Mouse (Mus musculus) liver, postnatal 0 days (tissue): ENCODE measurements around the gene Pde6h. TPM values are rescaled to one million over a fixed set of nuclear protein-coding genes. Genes with fewer than 3 reads are reported as not detected.
"Not testable (repeated sequence)": the region's sequence is repeated elsewhere in the genome, so short reads cannot be mapped to it uniquely, and the experiment has no call there.

ENCODE experiments used
- ATAC-seq: fragments of 200-750 bp; cut with Nextera tagmentation; 2 replicates; pipeline ENCODE4 v1.8.0; 2017; ENCODE audit warnings: mild to moderate bottlenecking, moderate library complexity
- DNase-seq: peaks from one replicate; pipeline ENCODE4 v3.0.0-alpha.2; 2016
- H3K27ac ChIP-seq: fragments of 300-500 bp; sonication (generic); 2 replicates; pipeline ENCODE4 v1.5.1; 2014; ENCODE audit warnings: antibody characterized with exemption, moderate library complexity, mild to moderate bottlenecking, low read depth
- H3K27me3 ChIP-seq: fragments of 300-500 bp; sonication (generic); 2 replicates; pipeline ENCODE4 v1.6.1; 2014; ENCODE audit warnings: low read length, control low read depth, mixed read lengths; ENCODE audit not compliant: insufficient read depth
- H3K36me3 ChIP-seq: fragments of 300-500 bp; sonication (generic); replicated peaks from 2 replicates; pipeline ENCODE4 v1.6.1; 2014; ENCODE audit warnings: mild to moderate bottlenecking, control low read depth, low read length, moderate library complexity, mixed read lengths; ENCODE audit not compliant: insufficient read depth
- H3K4me1 ChIP-seq: fragments of 300-500 bp; sonication (generic); 2 replicates; pipeline ENCODE4 v1.6.1; 2014; ENCODE audit warnings: antibody characterized with exemption, mild to moderate bottlenecking, control low read depth; ENCODE audit not compliant: insufficient read depth
- H3K4me2 ChIP-seq: fragments of 300-500 bp; sonication (generic); 2 replicates; pipeline ENCODE4 v1.6.1; 2014; ENCODE audit warnings: low read depth, mild to moderate bottlenecking, low read length, moderate library complexity, mixed read lengths
- H3K4me3 ChIP-seq: fragments of 300-500 bp; sonication (generic); 2 replicates; pipeline ENCODE4 v1.5.1; 2014; ENCODE audit warnings: low read depth, low read length
- H3K9ac ChIP-seq: fragments of 300-500 bp; sonication (generic); replicated peaks from 2 replicates; pipeline ENCODE4 v1.6.1; 2014; ENCODE audit warnings: mild to moderate bottlenecking, moderate library complexity
- H3K9me3 ChIP-seq: fragments of 300-500 bp; sonication (generic); 2 replicates; pipeline ENCODE4 v1.6.1; 2016; ENCODE audit warnings: mild to moderate bottlenecking, control low read depth, low read length, mixed read lengths
- CTCF ChIP-seq: sonication (generic); IDR thresholded peaks from 2 replicates; pipeline ENCODE4 v1.5.1; 2016; ENCODE audit warnings: antibody characterized with exemption, low read depth
- EP300 ChIP-seq: IDR thresholded peaks from 2 replicates; pipeline ENCODE4 v1.6.1; 2016; ENCODE audit warnings: antibody characterized with exemption, low read depth, mild to moderate bottlenecking
- WGBS: fragments of 180-500 bp; shearing (Covaris S2); extraction: QIAGEN DNeasy Blood & Tissue Kit; methylation state at CpG from one replicate; pipeline ENCODE4 v1.1.7; 2014; ENCODE audit not compliant: insufficient replicate concordance; 5-methylcytosine and 5-hydroxymethylcytosine counted together
- polyA plus RNA-seq: library from polyadenylated mRNA; unstranded; fragments of >200 nt; fragmentation: Nextera tagmentation; extraction: Ambion mirVana; gene quantifications from 2 replicates; pipeline ENCODE4 v1.2.1, GENCODE M21; 2015

Gene Pde6h
- polyA plus RNA-seq, 1 experiment from 2014 or later = 0.34 TPM

DNA sequence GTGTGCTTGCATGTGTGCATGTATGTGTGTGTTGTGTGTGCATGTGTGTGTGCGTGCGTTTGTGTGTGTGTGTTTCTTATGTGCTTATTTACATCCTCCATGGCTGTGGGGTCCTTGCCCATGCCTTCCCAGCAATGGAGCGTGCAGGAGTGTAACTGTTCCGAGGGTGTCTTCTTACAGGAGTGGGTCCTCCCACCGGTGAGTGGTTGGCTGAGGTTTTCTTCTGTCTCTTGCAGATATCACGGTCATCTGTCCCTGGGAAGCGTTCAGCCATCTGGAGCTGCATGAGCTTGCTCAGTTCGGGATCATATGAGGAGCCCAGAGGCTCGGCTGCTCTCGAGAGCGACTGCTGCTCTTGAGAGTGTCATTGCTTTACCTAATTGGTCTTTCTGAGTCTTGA lies 39.3 kb downstream of the Pde6h start:
- 70% methylated on average over 11 of the region's 11 CpGs for WGBS
- Histone ChIP-seq H3K27ac (no peak overlapping the region), H3K4me2 (no peak overlapping the region), H3K4me3 (no peak overlapping the region), H3K9ac (no peak overlapping the region), H3K27me3 (no peaks in the 10 kb centered on the region), H3K9me3 (no peaks in the 10 kb centered on the region), H3K4me1 (peaks cover 13% of the 10 kb centered on the region), H3K36me3 (no peaks in the 10 kb centered on the region)
- no peak for TF ChIP-seq CTCF
- TF ChIP-seq EP300 = no peak
- ATAC-seq (no peak), DNase-seq (no peak)

DNA sequence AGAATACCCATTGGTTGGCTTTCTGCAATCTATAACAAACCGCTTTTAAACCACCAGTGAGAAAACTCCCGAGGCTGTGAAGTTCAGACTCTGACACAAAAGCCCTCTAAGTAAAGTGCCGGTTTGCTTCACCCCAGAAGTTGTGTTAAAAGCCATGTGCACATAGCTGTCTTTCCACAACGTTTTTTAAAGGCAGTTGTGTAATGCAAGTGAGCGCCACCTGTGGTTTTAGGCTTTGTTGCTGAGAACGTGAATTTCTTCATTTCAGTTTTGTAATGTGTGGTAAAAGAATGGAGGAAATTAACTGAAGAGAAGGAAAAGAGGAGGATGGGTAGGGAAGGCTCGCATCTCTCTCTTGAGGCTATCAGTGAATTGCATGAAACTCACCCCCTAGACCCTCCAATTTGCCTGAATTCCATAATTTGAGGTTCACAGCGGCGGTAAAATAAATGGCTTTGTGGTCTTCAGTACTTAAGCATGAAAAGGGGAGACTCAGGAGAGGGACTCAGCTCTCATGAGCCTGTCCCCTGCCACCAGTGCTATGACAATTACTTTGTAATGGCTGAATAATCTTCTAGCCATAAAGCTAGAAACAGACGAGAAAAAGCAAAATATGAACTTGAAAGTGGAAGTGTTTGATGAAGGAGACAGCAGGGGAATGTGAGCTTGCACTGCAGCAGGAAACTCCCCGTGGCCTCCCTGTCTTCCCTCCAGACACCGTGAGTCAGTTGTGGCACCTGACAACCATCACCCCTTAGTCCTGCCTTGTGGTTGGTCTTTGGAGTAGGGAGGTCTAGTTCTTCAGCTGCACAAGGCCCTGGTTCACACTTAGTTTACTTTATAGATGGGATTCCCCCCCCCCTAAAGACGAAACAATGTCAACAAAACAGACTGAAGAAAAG lies 41.2 kb downstream of the Pde6h start:
- no peak overlapping the region for H3K9ac ChIP-seq
- H3K27ac ChIP-seq = peak overlapping the region; percentile 64
- ATAC-seq = peak; percentile 40; the same call in 1 of the 2 replicates
- DNase-seq = no peak
- peaks cover 13% of the 10 kb centered on the region for H3K4me1 ChIP-seq
- peak overlapping the region; percentile 44; the same call in 1 of the 2 replicates for H3K4me2 ChIP-seq
- WGBS = 32% methylated on average over 13 of the region's 13 CpGs
- H3K4me3 ChIP-seq = no peak overlapping the region
- no peaks in the 10 kb centered on the region for H3K36me3 ChIP-seq
- no peaks in the 10 kb centered on the region for H3K9me3 ChIP-seq
- TF ChIP-seq EP300 = peak; percentile 53
- TF ChIP-seq CTCF = peak; percentile 45
- H3K27me3 ChIP-seq = no peaks in the 10 kb centered on the region

DNA sequence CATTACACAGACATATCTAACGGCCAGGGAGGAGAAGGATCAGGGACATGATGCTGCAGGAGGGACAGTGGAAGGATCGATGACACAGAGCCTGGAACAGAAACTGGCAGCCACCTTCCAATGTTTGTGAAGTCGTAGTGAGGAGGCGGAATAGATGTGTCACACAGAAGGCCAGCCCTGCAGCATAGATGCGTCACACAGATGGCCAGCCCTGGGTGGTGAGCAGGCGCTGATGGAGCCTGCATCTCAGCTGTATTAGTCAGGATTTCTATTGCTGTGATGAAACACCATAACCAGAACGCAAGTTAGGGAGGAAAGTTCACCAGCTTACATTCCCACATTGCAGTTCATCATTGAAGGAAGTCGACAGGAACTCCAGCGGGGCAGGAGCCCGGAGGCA lies 42.3 kb downstream of the Pde6h start:
- no peaks in the 10 kb centered on the region for H3K27me3 ChIP-seq
- H3K36me3 ChIP-seq = no peaks in the 10 kb centered on the region
- H3K4me3 ChIP-seq = no peak overlapping the region
- peaks cover 13% of the 10 kb centered on the region for H3K4me1 ChIP-seq
- WGBS = 67% methylated on average over 10 of the region's 10 CpGs
- H3K9ac ChIP-seq = no peak overlapping the region
- H3K4me2 ChIP-seq = no peak overlapping the region
- no peak for TF ChIP-seq EP300
- ATAC-seq (no peak; the same call in 1 of the 2 replicates), DNase-seq (no peak)
- H3K9me3 ChIP-seq = no peaks in the 10 kb centered on the region
- H3K27ac ChIP-seq = no peak overlapping the region

DNA sequence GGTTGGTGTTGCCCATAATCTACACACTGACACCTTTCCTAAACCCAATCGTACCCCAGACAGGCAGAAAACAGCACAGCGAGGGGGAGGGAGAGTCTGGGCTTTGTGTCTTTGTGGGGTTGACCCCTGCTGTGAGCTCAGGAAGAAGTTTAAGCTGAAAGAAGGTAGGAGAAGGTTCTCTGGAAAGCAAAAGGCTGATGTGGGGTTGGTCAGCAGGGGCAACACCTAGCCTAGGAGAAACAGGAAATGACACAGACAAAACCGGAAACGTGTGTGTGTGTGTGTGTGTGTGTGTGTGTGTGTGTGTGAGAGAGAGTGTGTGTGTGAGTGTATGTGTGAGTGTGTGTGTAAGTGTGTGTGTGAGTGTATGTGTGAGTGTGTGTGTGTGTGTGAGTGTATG lies 43.8 kb downstream of the Pde6h start:
- H3K36me3 ChIP-seq = no peaks in the 10 kb centered on the region
- H3K4me2 ChIP-seq = peak overlapping the region; percentile 23; the same call in 1 of the 2 replicates
- ATAC-seq = no peak; the same call in 1 of the 2 replicates
- WGBS = 38% methylated on average over 4 of the region's 4 CpGs
- TF ChIP-seq EP300 (no peak), CTCF (no peak)
- H3K27me3 ChIP-seq = no peaks in the 10 kb centered on the region
- H3K4me1 ChIP-seq = peaks cover 13% of the 10 kb centered on the region
- peak overlapping the region; percentile 64 for H3K27ac ChIP-seq
- H3K9me3 ChIP-seq = no peaks in the 10 kb centered on the region
- DNase-seq = peak; percentile 30
- H3K4me3 ChIP-seq = no peak overlapping the region
- no peak overlapping the region for H3K9ac ChIP-seq

DNA sequence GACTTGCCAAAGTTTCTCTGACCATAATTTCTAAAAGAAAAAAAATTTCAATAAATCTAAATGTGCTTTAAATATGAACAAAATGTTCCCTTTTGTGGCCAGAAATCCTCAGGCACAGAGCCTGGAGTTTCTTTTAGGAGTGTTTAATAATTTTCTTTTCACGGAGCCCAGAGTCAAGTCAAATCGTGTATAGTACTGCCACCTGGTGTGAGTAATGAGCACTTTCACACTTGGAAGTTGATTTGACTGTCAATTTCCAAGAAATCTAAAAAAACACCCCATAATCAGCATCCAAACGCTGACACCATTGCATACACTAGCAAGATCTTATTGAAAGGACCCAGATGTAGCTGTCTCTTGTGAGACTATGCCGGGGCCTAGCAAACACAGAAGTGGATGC lies 45.2 kb downstream of the Pde6h start:
- H3K9ac ChIP-seq, H3K4me3 ChIP-seq, H3K27ac ChIP-seq, DNase-seq, H3K4me1 ChIP-seq, H3K27me3 ChIP-seq, H3K9me3 ChIP-seq, H3K4me2 ChIP-seq, H3K36me3 ChIP-seq: not testable (repeated sequence)
- peak; percentile 56 for ATAC-seq
- 28% methylated on average over 4 of the region's 4 CpGs for WGBS
- TF ChIP-seq CTCF = peak; percentile 71

DNA sequence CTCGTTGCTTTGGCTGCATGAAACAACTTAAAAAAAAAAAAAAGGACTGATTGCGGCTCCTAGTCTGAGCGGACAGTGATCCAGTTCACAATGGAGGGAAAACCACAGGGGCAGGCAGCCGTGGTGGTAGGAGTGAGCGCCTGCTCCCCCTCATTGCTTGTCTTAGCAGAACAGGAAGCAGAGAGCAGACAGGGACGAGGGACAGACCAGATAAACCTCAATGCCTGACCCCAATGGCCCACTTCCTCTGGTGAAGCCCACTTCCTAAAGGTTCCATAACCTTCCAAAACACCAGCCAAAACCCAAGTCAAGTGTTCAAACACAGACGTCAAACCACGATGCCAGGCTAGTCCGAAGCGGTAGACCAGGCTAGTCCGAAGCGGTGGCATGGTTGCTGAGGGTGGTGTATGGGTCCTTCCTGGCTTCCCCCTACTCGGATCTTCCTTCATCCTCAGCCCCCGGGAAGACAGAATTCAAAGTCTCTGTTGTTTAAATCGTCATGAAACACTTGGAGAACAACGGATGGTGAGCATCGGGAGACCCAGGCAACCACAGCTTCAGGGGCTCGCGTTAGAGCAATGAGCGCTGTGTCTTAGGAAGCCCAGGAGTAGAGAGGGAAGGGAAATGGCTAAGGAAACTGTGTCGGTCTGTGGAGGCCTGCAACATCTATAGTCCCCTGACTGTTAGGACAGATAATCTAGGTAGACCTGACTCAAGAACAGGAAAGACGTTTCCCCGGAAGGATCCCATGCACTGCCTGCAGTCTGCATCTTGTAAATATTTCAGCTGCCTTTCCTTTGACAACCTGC lies 55.8 kb downstream of the Pde6h start:
- H3K4me2 ChIP-seq = peak overlapping the region; percentile 42
- peaks cover 8% of the 10 kb centered on the region for H3K4me1 ChIP-seq
- H3K27ac ChIP-seq = peak overlapping the region; percentile 64; the same call in 1 of the 2 replicates
- no peak for TF ChIP-seq CTCF
- TF ChIP-seq EP300 = no peak
- H3K36me3 ChIP-seq = no peaks in the 10 kb centered on the region
- 31% methylated on average over 23 of the region's 23 CpGs for WGBS
- peak overlapping the region; percentile 30; the same call in 1 of the 2 replicates for H3K9ac ChIP-seq
- ATAC-seq (peak; percentile 45), DNase-seq (peak; percentile 24)
- H3K27me3 ChIP-seq = no peaks in the 10 kb centered on the region
- no peaks in the 10 kb centered on the region for H3K9me3 ChIP-seq
- H3K4me3 ChIP-seq = peak overlapping the region; percentile 5; the same call in 1 of the 2 replicates
